Mouse (Mus musculus): ENCODE measurements at regions not wholly inside any gene's neighbourhood (a gene's known extent, or its start where the extent isn't known, plus 50 kb on each side); places are given as distances from the start of the nearest gene placed in this dataset.

DNA sequence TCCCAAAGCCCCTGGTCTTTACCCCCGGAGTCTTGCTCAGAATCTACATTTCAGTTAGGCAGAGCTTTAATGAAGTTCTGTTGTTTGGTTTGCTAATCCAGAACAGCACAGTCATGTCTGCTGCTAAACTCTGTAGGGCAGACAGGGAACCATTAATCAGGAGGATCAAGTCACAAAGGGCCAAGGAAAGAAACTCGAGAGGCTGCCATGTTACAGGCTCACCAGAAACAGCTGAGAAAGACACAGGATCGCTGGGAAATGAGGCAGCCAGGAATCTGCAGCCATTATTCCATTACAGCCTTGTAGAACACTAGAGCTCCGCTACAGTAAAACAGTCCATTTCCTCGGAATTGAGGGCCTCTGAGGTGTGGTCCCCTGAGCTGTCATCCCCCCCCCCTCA is 121.1 kb upstream of the Cops8 start:
- TF ChIP-seq TAL1 (IDR thresholded peaks at IDR 0.05; ENCODE audit: low read length), result no peak
- no peak for TF ChIP-seq GATA1 (IDR thresholded peaks at IDR 0.05; ENCODE audit: low read length)

Measured in erythroblast, embryonic 14.5 days (primary cell).